Mouse (Mus musculus) C2C12 (cell line): ENCODE data around the gene Micu1. TPM values are rescaled to one million over a fixed set of nuclear protein-coding genes. Genes with fewer than 3 reads are reported as not detected.

Experiments used
- H3K27me3 ChIP-seq: one replicate; pipeline ENCODE4 v1.6.1; 2011; ENCODE audit not compliant: control insufficient read depth, insufficient read depth, insufficient read length
- H3K36me3 ChIP-seq: one replicate; pipeline ENCODE4 v1.6.1; 2011; ENCODE audit not compliant: control insufficient read depth, insufficient read depth
- H3K4me3 ChIP-seq: one replicate; pipeline ENCODE4 v1.5.1; 2011; ENCODE audit warnings: mild to moderate bottlenecking, control low read depth; ENCODE audit not compliant: poor library complexity, insufficient read depth, severe bottlenecking
- H3K79me2 ChIP-seq: one replicate; pipeline ENCODE4 v1.6.1; 2011; ENCODE audit not compliant: control insufficient read depth, insufficient read depth
- H3K79me3 ChIP-seq: one replicate; pipeline ENCODE4 v1.6.1; 2011; ENCODE audit warnings: low read depth, control low read depth
- H3ac ChIP-seq: one replicate; pipeline ENCODE3; 2011; ENCODE audit warnings: low read depth; ENCODE audit not compliant: control insufficient read depth, insufficient read length
- CEBPB ChIP-seq: IDR thresholded peaks from one replicate; pipeline ENCODE4 v1.6.1; 2011; ENCODE audit warnings: low read depth, mild to moderate bottlenecking, control low read depth, moderate library complexity
- CTCF ChIP-seq: IDR thresholded peaks from one replicate; pipeline ENCODE4 v1.5.1; 2011; ENCODE audit not compliant: control insufficient read depth, insufficient read depth, insufficient read length
- FOSL1 ChIP-seq: IDR thresholded peaks from one replicate; pipeline ENCODE4 v1.8.0; 2011; ENCODE audit warnings: mild to moderate bottlenecking, low read length; ENCODE audit not compliant: poor library complexity, insufficient read depth, severe bottlenecking
- MAX ChIP-seq: IDR thresholded peaks from one replicate; pipeline ENCODE4 v1.6.1; 2011; ENCODE audit warnings: mild to moderate bottlenecking, control low read depth
- MYOD1 ChIP-seq: IDR thresholded peaks from one replicate; pipeline ENCODE4 v1.6.1; 2011; ENCODE audit warnings: low read depth; ENCODE audit not compliant: control insufficient read depth, insufficient read length
- MYOG ChIP-seq: IDR thresholded peaks from one replicate; pipeline ENCODE4 v1.6.1; 2011; ENCODE audit not compliant: control insufficient read depth, insufficient read length; ENCODE audit errors: extremely low read depth
- USF1 ChIP-seq: IDR thresholded peaks from one replicate; pipeline ENCODE4 v1.6.1; 2011; ENCODE audit warnings: low read depth, mild to moderate bottlenecking, control low read depth, moderate library complexity
- polyA plus RNA-seq: library from polyadenylated mRNA; unstranded; fragments of >200 nt; fragmentation: generic; extraction: Trizol; gene quantifications from one replicate; pipeline ENCODE4 v1.2.1, GENCODE M21; 2012; ENCODE audit warnings: missing spikeins

Gene Micu1
- polyA plus RNA-seq, 1 experiment, result 90.2 TPM

DNA sequence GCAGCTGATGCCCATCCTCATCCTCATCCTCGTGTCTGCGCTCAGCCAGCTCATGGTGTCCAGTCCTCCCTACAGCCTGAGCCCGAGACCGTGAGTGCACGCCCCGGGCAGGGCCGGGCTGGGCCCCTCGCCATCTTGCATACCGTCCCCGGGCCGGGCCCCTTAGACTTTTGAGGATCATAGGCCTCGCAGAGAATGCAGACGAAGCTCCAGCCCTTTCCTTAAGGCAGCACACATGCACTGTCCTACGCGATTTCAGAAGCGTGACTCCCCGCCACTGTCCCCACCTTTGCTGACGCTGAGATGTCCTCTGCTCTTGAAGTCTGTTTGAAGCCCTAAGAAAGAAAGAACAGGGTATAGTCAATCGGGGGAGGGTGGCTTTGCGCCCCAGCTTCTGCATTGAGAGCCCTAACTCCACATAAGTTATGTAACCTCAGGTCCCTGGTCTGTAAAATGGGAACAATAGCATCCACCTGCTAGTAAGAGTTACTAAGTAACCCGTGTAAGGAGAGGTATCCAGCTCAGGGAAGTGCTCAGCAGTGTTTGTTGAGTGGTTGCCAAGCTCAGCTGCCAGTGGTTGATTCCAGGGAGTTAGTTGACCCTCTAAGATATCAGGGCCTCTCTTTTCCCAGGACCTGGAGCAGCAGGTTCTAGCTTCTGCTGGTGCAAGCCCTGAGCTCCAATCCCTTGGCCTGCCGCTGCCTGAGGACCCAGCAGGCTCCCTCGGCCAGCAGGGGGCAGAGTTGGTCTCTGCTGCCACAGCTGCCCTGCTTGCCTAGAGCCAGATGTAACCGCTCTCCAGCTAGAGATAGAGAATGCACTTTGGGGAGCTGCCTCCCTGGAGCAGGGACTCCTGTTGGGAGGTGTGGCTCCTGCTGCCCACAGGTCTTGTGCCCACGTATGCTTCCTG is 192.2 kb downstream of the Micu1 start:
- no peaks in the 10 kb centered on the region for H3K27me3 ChIP-seq
- H3K79me2 ChIP-seq, result peaks cover 12% of the 10 kb centered on the region
- no peaks in the 10 kb centered on the region for H3K79me3 ChIP-seq
- H3ac ChIP-seq, result no peak overlapping the region
- H3K4me3 ChIP-seq, result no peak overlapping the region
- peak; percentile 98 for TF ChIP-seq CTCF
- TF ChIP-seq USF1, result no peak
- H3K36me3 ChIP-seq, result peaks cover 81% of the 10 kb centered on the region

DNA sequence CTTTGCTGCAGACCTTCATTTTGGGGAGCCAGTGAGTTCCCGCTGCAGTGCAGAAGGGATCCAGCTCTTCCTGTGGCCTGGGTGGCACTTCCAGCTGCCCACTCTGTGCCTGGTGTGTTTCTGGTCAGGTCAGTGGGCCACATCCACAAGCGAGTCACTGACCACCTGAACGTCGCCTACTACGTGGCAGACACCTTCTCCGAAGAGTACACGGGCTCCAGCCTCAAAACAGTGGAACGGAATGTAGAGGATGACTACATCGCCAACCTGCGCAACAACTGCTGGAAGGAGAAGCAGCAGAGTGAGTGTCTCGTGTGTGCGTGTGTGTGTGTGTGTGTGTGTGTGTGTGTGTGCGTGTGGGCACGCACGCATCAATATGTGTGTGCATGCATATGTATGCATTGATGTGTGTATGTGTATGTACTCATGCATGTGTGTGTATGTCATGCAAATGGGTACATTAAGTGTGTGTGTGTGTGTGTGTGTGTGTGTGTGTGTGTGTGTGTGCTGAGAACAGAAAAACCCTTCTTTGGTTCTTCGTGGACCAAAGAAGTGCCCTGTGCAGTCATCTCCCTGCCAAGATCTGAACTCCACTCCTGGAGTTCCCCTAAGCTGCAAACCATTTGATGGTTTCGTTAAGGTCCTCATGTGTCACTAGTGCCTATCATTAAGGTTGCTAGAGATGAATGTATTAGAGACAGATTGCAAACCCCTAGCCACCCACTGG is 193.3 kb downstream of the Micu1 start:
- TF ChIP-seq MAX, result no peak
- no peak for TF ChIP-seq MYOG
- TF ChIP-seq USF1, result no peak
- no peak for TF ChIP-seq MYOD1
- H3K79me3 ChIP-seq, result no peaks in the 10 kb centered on the region
- H3K27me3 ChIP-seq, result no peaks in the 10 kb centered on the region
- peaks cover 1% of the 10 kb centered on the region for H3K79me2 ChIP-seq
- H3ac ChIP-seq, result no peak overlapping the region
- no peak overlapping the region for H3K4me3 ChIP-seq
- peaks cover 79% of the 10 kb centered on the region for H3K36me3 ChIP-seq

DNA sequence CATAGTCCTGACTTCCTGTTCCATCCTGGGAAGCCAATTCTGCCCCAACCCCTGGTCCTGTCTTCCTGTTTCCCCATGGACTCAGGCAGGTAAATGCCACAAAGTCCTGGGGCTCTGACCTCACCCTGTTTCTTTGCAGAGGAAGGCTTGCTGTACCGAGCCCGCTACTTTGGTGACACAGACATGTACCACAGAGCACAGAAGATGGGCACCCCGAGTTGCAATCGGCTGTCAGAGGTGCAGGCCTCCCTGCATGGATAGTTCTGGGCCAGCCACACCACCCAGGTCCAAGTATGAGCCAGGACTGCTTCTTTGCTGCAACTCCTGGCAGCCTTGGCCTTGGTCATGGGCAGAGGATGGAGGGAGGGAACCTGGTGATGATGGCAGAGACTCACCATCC is 193.9 kb downstream of the Micu1 start:
- peak overlapping the region; percentile 7 for H3ac ChIP-seq
- H3K79me2 ChIP-seq, result no peaks in the 10 kb centered on the region
- no peak overlapping the region for H3K4me3 ChIP-seq
- H3K79me3 ChIP-seq, result no peaks in the 10 kb centered on the region
- H3K36me3 ChIP-seq, result peaks cover 73% of the 10 kb centered on the region
- no peak for TF ChIP-seq MAX
- no peak for TF ChIP-seq CTCF
- TF ChIP-seq CEBPB, result no peak
- no peak for TF ChIP-seq MYOG
- TF ChIP-seq MYOD1, result no peak
- no peak for TF ChIP-seq USF1
- no peak for TF ChIP-seq FOSL1
- H3K27me3 ChIP-seq, result no peaks in the 10 kb centered on the region

DNA sequence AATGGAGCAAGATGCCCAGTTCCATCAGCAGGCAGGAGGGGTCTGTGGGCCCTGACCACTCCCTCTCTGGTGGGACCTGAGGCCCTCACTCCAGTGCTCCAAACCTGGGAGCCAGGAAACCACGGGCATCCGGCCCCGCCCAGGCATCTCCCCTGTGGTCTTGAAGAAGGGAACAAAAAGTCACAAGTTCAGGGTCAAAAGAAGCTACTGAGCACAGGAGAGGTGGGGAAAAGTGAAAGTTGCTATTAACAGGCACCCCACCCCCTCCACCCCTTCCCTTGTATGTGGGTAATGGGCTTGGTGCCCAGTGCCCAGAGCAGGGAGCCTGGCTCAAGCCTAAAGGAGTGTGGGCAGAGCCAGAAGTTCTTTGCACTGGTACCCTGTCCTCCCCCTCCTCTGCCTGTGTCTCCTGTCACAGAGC is 194.6 kb downstream of the Micu1 start:
- Histone ChIP-seq H3K27me3 (no peaks in the 10 kb centered on the region), H3K79me3 (no peaks in the 10 kb centered on the region), H3K79me2 (no peaks in the 10 kb centered on the region), H3K36me3 (peaks cover 66% of the 10 kb centered on the region), H3ac (peak overlapping the region; percentile 41), H3K4me3 (no peak overlapping the region)
- no peak for TF ChIP-seq MYOD1
- no peak for TF ChIP-seq CEBPB
- TF ChIP-seq MAX, result no peak
- no peak for TF ChIP-seq MYOG
- TF ChIP-seq FOSL1, result no peak
- TF ChIP-seq CTCF, result no peak
- TF ChIP-seq USF1, result no peak

DNA sequence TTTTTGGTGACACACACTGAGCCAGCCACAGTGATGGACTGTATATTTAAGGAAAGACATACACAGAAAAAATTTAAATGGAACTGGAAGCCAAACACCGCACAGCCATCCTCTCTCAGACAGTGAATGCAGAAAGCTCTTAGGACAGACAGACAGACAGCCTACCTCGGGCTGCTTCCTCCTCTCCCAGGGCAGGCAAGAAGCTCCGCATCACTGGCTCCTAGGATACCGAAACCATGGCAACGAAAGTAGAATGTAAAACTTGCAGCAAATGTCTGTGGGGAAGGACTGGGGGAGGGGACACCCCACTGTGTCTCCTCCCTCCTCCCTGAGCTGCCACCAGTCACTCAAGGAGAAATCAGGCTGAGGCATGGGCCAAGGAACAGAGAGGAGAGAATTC is 195.2 kb downstream of the Micu1 start:
- Histone ChIP-seq H3K4me3 (no peak overlapping the region), H3K27me3 (no peaks in the 10 kb centered on the region), H3ac (no peak overlapping the region), H3K36me3 (peaks cover 60% of the 10 kb centered on the region), H3K79me2 (no peaks in the 10 kb centered on the region), H3K79me3 (no peaks in the 10 kb centered on the region)
- TF ChIP-seq CTCF (no peak), CEBPB (no peak), USF1 (no peak), MAX (no peak), MYOG (no peak), FOSL1 (no peak), MYOD1 (no peak)

DNA sequence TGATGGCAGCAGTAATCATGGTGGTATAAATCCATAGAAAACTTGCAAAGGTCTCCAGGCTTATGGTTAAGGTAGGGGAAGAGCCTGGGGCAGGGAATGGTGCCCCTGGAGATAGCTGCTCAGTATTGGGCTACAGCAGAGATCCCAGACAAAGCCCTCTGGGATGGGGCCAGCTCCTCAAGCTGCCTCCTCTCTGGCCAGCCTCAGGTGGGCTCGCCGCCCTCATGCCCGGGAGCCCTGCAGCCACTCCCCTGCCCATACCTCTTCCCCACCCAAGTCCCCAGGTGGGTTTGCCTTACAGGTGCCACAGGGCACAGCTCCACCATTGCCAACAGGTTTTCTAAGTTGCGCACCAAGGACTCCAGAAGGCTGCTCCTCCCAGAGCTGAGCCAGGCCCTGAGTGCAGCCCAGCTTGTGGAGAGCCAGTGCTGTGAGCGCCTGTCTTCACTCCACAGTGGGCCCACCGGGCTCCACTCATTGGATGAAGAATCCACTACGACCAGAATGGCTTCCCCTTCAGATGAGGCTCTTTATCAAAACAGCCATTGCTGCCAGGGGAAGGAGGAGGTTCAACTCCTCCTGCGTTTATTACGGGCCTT is 196.0 kb downstream of the Micu1 start:
- Histone ChIP-seq H3K4me3 (no peak overlapping the region), H3K79me2 (no peaks in the 10 kb centered on the region), H3ac (no peak overlapping the region), H3K79me3 (no peaks in the 10 kb centered on the region), H3K36me3 (peaks cover 52% of the 10 kb centered on the region), H3K27me3 (no peaks in the 10 kb centered on the region)
- TF ChIP-seq CEBPB (no peak), FOSL1 (no peak), MYOD1 (no peak), USF1 (no peak), CTCF (no peak)
